Mouse (Mus musculus): ENCODE data around the gene Gata1. TPM values are rescaled to one million over a fixed set of nuclear protein-coding genes. Genes with fewer than 3 reads are reported as not detected.

The Gata1 gene
- 1.1 and 1.3 TPM in 2 replicates for total RNA-seq (2012; rRNA removed)

DNA sequence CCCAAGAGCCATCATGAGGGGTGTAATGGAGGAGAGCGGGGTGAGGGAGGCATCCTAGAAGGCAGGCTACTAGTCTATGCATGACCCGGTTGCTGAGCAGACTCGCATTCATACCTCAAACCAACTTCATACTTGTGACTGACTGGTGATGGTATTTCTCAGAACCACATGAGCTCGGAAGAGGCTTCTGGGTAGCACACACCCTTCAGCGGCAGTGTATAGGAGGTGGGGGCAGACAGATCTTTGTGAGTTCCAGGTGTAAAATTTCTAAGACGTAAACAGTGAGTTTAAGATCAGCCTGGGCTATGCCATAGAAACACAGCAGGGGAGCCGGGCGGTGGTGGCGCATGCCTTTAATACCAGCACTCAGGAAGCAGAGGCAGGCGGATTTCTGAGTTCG, at the start of gene Gata1:
Gene Gata1, minus strand, starts transcription at position 180 of the 400 bp plus-strand sequence.
- H3K4me3 ChIP-seq (ENCODE audit: insufficient read depth in 1 of 2, low read depth in 1 of 2, low read length in 2 of 2, poor library complexity in 1 of 2, severe bottlenecking in 1 of 2): no peak within 1 kb of the TSS
- TF ChIP-seq CHD2 (IDR thresholded peaks at IDR 0.05; ENCODE audit: low read depth, low read length): no peak
- TF ChIP-seq ZC3H11A (IDR thresholded peaks at IDR 0.05; ENCODE audit: borderline replicate concordance, low read depth, low read length): no peak
- no peak for TF ChIP-seq ZNF384 (IDR thresholded peaks at IDR 0.05; ENCODE audit: low read depth, low read length)
- TF ChIP-seq HCFC1 (IDR thresholded peaks at IDR 0.05; ENCODE audit: borderline replicate concordance, insufficient read depth, low read length): no peak
- TF ChIP-seq MAFK (IDR thresholded peaks at IDR 0.05; ENCODE audit: insufficient read depth, low read depth, low read length): no peak

DNA sequence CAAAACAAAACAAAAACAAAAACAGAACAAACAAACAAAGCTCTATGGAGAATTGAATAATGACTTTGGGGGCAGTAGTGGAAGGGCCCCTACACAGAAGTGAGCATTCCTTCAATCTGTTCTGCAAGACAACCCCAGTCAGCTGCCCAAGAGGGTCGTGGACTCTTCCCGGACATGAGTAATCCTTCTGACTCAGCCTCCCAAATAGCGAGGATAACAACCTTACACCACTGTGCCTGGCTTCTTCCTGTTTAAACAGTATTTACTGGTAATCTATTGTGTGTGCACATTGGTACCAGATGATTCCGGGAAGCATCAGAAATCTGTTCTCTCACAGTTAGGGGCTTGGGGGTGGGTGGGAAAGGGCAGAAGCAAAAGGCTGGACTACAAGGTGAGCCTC, 48.9 kb upstream of the Gata1 start:
- Histone ChIP-seq H3K4me1 (ENCODE audit: control insufficient read depth in 2 of 2, insufficient read depth in 2 of 2, low read length in 2 of 2, poor library complexity in 1 of 2) (no peaks in the 10 kb centered on the region), H3K9me3 (ENCODE audit: control insufficient read depth, insufficient read depth, low read depth, low read length) (no peaks in the 10 kb centered on the region), H3K4me3 (ENCODE audit: insufficient read depth in 1 of 2, low read depth in 1 of 2, low read length in 2 of 2, poor library complexity in 1 of 2, severe bottlenecking in 1 of 2) (no peak overlapping the region), H3K27ac (ENCODE audit: insufficient read depth, low read depth, low read length, poor library complexity, severe bottlenecking) (no peak overlapping the region), H3K9ac (ENCODE audit: insufficient read depth, low read depth, low read length, poor library complexity, severe bottlenecking) (no peak overlapping the region), H3K36me3 (ENCODE audit: control insufficient read depth, insufficient read depth, low read length, poor library complexity, severe bottlenecking) (no peaks in the 10 kb centered on the region)
- no peak for DNase-seq (ENCODE audit: low read depth, low spot score)
- in situ Hi-C loops (cut with MboI; ENCODE audit: low sequenced_read_pairs in 2 of 2, unreplicated experiment in 2 of 2): no loop called here
- TF ChIP-seq ZNF384 (IDR thresholded peaks at IDR 0.05; ENCODE audit: low read depth, low read length) (no peak), MAFK (IDR thresholded peaks at IDR 0.05; ENCODE audit: insufficient read depth, low read depth, low read length) (no peak), CHD2 (IDR thresholded peaks at IDR 0.05; ENCODE audit: low read depth, low read length) (no peak), ZC3H11A (IDR thresholded peaks at IDR 0.05; ENCODE audit: borderline replicate concordance, low read depth, low read length) (no peak), HCFC1 (IDR thresholded peaks at IDR 0.05; ENCODE audit: borderline replicate concordance, insufficient read depth, low read length) (no peak)

More for the DNA sequence above, at the start of gene Gata1:
- Histone ChIP-seq H3K27ac (ENCODE audit: insufficient read depth, low read depth, low read length, poor library complexity, severe bottlenecking) (no peak within 1 kb of the TSS), H3K9me3 (ENCODE audit: control insufficient read depth, insufficient read depth, low read depth, low read length) (no peaks in the 10 kb centered on the region), H3K36me3 (ENCODE audit: control insufficient read depth, insufficient read depth, low read length, poor library complexity, severe bottlenecking) (no peaks in the 10 kb centered on the region), H3K4me1 (ENCODE audit: control insufficient read depth in 2 of 2, insufficient read depth in 2 of 2, low read length in 2 of 2, poor library complexity in 1 of 2) (peaks cover 0 to 2% of the 10 kb centered on the region in 2 experiments; a peak in 1 of 4 replicates), H3K9ac (ENCODE audit: insufficient read depth, low read depth, low read length, poor library complexity, severe bottlenecking) (no peak within 1 kb of the TSS)
- in situ Hi-C loops (cut with MboI; ENCODE audit: low sequenced_read_pairs in 2 of 2, unreplicated experiment in 2 of 2): no loop called here
- no peak for DNase-seq (ENCODE audit: low read depth, low spot score)

DNA sequence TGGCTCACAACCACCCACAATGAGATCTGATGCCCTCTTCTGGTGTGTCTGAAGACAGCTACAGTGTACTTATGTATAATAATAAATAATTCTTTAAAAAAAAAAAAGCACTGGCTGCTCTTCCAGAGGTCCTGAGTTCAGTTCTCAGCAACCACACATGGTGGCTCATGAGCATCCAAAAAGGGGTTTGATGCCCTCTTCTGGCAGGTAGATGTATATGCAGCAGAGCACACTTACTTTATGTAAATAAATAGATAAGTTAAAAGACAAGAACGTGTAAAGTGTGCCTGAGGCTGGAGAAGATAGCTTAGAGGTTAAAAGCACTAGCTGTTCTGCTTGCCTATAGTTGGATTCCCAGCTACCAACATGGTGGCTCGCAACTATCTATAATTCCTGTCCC, 46.9 kb upstream of the Gata1 start:
- Histone ChIP-seq H3K36me3 (ENCODE audit: control insufficient read depth, insufficient read depth, low read length, poor library complexity, severe bottlenecking) (no peaks in the 10 kb centered on the region), H3K4me3 (ENCODE audit: insufficient read depth in 1 of 2, low read depth in 1 of 2, low read length in 2 of 2, poor library complexity in 1 of 2, severe bottlenecking in 1 of 2) (no peak overlapping the region), H3K4me1 (ENCODE audit: control insufficient read depth in 2 of 2, insufficient read depth in 2 of 2, low read length in 2 of 2, poor library complexity in 1 of 2) (no peaks in the 10 kb centered on the region), H3K27ac (ENCODE audit: insufficient read depth, low read depth, low read length, poor library complexity, severe bottlenecking) (no peak overlapping the region), H3K9me3 (ENCODE audit: control insufficient read depth, insufficient read depth, low read depth, low read length) (no peaks in the 10 kb centered on the region), H3K9ac (ENCODE audit: insufficient read depth, low read depth, low read length, poor library complexity, severe bottlenecking) (no peak overlapping the region)
- in situ Hi-C loops (cut with MboI; ENCODE audit: low sequenced_read_pairs in 2 of 2, unreplicated experiment in 2 of 2): no loop called here
- DNase-seq (ENCODE audit: low read depth, low spot score): no peak
- no peak for TF ChIP-seq CHD2 (IDR thresholded peaks at IDR 0.05; ENCODE audit: low read depth, low read length)
- no peak for TF ChIP-seq ZNF384 (IDR thresholded peaks at IDR 0.05; ENCODE audit: low read depth, low read length)
- TF ChIP-seq ZC3H11A (IDR thresholded peaks at IDR 0.05; ENCODE audit: borderline replicate concordance, low read depth, low read length): no peak
- no peak for TF ChIP-seq MAFK (IDR thresholded peaks at IDR 0.05; ENCODE audit: insufficient read depth, low read depth, low read length)
- TF ChIP-seq HCFC1 (IDR thresholded peaks at IDR 0.05; ENCODE audit: borderline replicate concordance, insufficient read depth, low read length): no peak

- in situ Hi-C loops (cut with MboI; ENCODE audit: low sequenced_read_pairs in 2 of 2, unreplicated experiment in 2 of 2): no loop called here
- no peak for DNase-seq (ENCODE audit: low read depth, low spot score)
- Histone ChIP-seq H3K4me1 (ENCODE audit: control insufficient read depth in 2 of 2, insufficient read depth in 2 of 2, low read length in 2 of 2, poor library complexity in 1 of 2) (peaks cover 0 to 2% of the 10 kb centered on the region in 2 experiments; a peak in 1 of 4 replicates), H3K27ac (ENCODE audit: insufficient read depth, low read depth, low read length, poor library complexity, severe bottlenecking) (no peak overlapping the region; the same call in 1 of the 2 replicates), H3K4me3 (ENCODE audit: insufficient read depth in 1 of 2, low read depth in 1 of 2, low read length in 2 of 2, poor library complexity in 1 of 2, severe bottlenecking in 1 of 2) (no peak overlapping the region), H3K36me3 (ENCODE audit: control insufficient read depth, insufficient read depth, low read length, poor library complexity, severe bottlenecking) (no peaks in the 10 kb centered on the region), H3K9ac (ENCODE audit: insufficient read depth, low read depth, low read length, poor library complexity, severe bottlenecking) (no peak overlapping the region), H3K9me3 (ENCODE audit: control insufficient read depth, insufficient read depth, low read depth, low read length) (no peaks in the 10 kb centered on the region)
- TF ChIP-seq MAFK (IDR thresholded peaks at IDR 0.05; ENCODE audit: insufficient read depth, low read depth, low read length) (no peak), ZNF384 (IDR thresholded peaks at IDR 0.05; ENCODE audit: low read depth, low read length) (no peak), ZC3H11A (IDR thresholded peaks at IDR 0.05; ENCODE audit: borderline replicate concordance, low read depth, low read length) (no peak), HCFC1 (IDR thresholded peaks at IDR 0.05; ENCODE audit: borderline replicate concordance, insufficient read depth, low read length) (no peak), CHD2 (IDR thresholded peaks at IDR 0.05; ENCODE audit: low read depth, low read length) (no peak)
These were observed 42.4 kb upstream of the Gata1 start for GRCm38 (mm10) chrX:8020111-8020778.
